Mouse (Mus musculus) spleen, adult 2 months (tissue): ENCODE data around the gene Rras2.

Experiments used
- CTCF ChIP-seq: fragments of 200-500 bp; IDR thresholded peaks from 2 replicates; pipeline ENCODE4 v1.5.1; 2011; ENCODE audit warnings: mild to moderate bottlenecking, inconsistent platforms; ENCODE audit not compliant: insufficient read depth, insufficient read length, insufficient replicate concordance; ENCODE audit errors: extremely low read depth
- POLR2A ChIP-seq: fragments of 200-500 bp; IDR thresholded peaks from 2 replicates; pipeline ENCODE4 v1.6.1; 2011; ENCODE audit warnings: low read depth, low read length, inconsistent platforms

GRCm38 (mm10) chr7:114149135-114149534 lies 31.6 kb upstream of the Rras2 start:
- TF ChIP-seq POLR2A (no peak), CTCF (no peak)
